Mouse (Mus musculus) heart, postnatal 10 days (tissue): ENCODE results near the gene Gm12117. TPM values are rescaled to one million over a fixed set of nuclear protein-coding genes. Genes with fewer than 3 reads are reported as not detected.

Source experiments
- DNase-seq, 2 experiments: peaks; one replicate each; pipeline ENCODE4 v3.0.0; 2021
- intact Hi-C: fragments of 180-260 bp; cut with DNase I; formaldehyde crosslinking; loops from one replicate; pipeline ENCODE4 v1.15.1; 2025
- total RNA-seq, 2 experiments: library from RNA; stranded (reverse); gene quantifications; 2 replicates each; pipeline ENCODE4 v1.2.3; 2021

The Gm12117 gene
- total RNA-seq = not detected

DNA sequence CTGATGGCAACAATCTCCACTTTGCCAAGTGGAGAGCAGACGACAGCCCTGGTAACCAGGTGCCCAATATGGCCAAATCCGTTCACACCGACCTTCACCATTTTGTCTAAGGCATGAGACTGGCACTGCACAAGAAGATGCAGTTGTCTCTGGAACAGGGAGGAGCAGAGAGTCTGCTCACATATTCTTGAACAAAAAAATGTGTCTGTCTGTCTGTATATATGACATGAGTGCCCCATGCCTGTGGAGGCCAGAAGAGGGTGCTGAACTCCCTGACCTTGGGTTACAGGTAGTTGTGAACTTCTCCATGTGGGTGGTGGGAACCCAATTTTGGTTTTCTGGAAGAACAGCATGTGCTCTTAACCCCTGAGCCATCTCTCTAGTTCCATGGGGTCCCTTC lies at the start of gene Gm12117:
Gene Gm12117 (minus strand): TSS at position 101 of the 400 bp plus-strand sequence.
- intact Hi-C loops = no loop called here
- no peak for DNase-seq

DNA sequence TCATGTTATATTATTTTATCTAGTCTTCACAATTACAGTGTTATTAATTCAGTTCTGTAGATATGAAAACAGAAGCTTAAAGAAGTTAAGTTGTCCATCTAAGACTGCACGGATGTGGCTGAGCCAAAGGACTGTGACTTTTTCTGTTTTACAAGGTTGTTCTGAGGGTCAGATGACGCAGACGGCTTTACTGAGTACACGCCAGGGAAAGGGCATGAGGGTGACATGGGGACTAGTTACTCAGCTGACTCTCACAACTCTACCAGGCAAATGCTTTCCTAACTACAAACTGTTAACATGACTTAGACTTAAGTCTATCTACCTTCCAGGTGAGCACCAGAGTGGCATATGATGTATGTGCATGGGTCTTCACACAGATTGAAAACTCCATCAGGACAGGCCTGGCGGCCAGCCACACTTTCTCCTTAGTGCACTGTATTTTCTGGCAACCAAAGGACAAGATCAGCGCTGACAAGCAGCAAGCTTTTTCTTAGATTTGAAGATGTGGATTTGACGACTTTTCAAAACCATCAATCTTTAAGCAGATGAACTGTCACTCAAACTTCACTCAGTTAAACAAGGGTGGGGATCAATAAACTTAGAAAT lies 42.6 kb upstream of the Gm12117 start:
- no peak for DNase-seq
- intact Hi-C loops = no loop called here

DNA sequence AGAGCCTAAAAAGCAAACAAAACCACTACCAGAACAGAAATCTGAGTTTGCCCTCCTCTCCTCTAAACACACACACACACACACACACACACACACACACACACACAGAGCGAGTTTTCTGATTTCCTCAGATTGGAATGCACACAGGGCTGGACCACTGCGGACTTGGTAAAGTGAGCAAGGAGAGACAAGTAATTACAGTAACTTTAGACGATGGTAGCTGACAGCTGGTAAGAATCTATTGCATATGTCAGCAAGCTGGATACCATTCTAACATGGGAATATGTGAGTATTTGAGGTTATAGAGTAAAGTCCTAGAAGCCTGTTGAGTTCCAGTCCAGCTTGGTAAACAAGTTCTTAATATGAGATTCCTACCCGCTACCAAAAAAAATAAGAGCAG lies 33.0 kb upstream of the Gm12117 start:
- intact Hi-C loops = no loop called here
- no peak for DNase-seq

DNA sequence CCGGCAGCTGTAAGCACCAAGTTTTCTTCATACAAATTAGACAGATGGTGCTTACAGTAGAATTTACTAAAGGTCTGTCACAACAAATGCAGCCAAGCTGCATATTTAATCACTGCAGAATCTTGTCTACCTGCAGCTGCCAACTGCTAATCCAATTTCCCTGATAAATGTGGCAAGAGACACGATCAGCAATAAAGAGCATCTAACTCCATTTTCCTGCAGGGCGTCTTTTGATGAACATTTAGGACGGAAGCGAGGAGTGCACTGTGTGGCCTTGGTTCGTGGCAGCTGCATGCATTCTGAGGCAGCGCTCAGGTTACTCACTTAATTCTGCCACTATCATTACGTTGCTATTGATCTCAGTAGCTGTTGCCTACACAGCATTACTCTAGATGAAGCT lies 24.3 kb upstream of the Gm12117 start:
- intact Hi-C loops = no loop called here
- no peak for DNase-seq

DNA sequence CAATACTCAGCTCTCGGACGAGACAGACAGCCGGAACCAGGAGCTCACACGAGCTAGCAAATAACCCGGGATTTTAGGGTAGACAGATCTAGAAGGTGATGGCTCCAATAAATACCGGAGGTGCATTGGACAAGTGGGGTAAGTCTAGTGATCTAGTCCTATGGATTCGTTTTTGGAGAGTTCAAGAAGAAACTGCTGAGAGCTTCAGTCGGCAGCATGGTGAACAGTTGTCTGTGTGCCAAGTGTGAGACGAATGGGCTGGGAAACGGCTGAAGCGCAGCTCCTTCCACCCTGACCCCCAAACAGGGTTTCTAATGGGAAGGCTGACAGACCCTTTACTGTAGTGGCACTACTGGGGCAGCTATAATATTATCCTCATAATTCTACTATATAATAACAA lies 22.8 kb upstream of the Gm12117 start:
- intact Hi-C loops = no loop called here
- DNase-seq = no peak

DNA sequence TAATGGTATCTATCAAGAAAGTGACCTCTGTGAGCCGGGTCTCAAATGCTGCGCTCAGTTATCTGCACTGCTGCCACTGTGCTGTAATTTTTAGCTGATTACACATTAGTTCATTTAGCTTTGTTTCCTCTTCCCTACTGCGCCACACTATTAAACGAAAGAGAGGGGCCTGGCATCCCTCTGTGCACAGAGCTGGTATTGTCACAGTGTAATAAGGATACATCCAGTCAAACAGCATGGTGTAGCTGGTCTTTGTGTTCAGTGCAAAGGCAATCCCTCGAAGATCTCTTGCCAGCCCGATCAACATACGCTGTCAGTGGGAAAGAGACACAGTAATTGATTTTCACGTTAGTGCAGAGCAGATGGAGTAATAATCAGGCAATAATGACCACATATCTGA lies 20.6 kb upstream of the Gm12117 start:
- intact Hi-C loops = no loop called here
- no peak for DNase-seq

DNA sequence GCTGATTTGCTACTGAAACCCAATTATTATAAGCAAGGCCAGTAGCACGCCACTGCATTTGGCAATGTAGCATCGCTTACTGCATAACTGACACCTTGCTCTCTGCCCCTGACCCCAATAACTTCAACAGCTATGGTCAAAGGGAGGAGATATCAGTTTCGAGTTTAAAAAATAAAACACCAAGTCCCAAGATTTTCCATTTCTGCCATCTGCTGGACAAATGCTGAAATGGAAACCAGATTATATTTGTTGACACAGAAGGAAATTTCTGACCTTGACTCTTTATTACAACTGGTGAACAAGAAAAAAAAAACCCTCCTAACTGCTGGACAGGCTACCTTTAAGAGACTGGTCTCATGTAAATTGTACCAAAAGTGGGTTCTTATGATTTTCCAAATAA lies 18.9 kb upstream of the Gm12117 start:
- peak; percentile 22 to 46 for DNase-seq
- intact Hi-C loops = loop anchor here (1.0 to 2.0 kb wide), 2 partner anchors 119 to 319 kb away; no protein-coding TSS in a partner anchor

DNA sequence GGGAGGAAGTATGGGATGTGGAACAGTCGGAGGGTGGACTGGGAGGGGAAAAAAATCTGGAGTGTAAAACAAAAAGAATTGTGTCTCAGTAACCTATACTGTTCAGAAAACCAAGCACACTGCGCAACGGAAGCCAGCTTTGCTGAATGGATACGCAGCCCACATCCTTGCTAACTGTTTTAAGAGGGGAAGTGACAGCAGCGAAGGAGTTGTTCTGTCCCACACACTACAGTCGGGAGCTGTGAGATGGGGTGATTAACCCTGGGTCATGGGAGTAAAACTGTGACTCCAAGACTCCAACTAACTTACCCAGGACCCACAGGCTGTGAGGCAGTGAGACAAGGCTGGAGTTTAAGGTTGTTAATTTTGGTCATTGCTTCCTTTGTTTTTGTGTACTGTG lies 17.5 kb upstream of the Gm12117 start:
- intact Hi-C loops = loop anchor here (2.0 kb wide), 1 partner anchor 321 kb away; no protein-coding TSS in a partner anchor
- no peak for DNase-seq

DNA sequence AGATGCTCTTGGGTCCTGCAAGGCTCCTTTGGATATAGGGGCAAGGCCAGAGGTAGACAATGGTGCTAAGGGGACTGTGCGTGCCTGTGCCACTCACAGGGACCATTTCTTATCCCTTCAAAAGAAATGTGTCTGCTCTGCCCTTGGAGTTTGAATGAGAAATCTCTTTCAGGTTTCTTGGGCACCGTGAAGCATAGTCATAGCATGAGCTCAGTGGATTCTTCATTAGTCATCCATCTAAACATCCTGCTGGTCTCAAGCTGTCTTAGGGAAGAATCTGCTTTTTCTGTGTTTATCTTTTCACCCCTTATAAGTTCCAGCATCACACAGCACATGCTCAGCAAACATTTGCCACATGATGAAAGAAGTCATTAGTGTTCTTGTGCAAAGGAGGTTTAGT lies 2.0 kb upstream of the Gm12117 start:
- DNase-seq = no peak
- intact Hi-C loops = no loop called here

DNA sequence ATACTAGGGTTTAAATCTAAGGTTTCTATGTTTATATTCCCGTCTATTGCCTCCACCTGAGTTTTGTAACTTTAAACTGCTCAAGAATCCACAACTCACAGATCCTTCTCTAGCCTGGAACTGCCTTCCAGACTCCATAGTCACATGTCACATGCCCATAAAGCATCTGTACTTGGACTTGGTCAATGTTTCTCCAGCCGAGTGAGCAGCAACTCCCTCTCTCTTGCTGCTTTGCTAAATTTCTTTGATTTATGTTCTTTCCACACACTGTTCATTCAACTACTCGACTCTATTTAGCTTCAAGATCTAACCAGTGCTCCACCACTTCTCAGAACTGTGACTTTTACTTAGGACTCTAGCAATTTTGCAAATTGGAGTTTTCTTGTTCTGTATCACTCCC lies 1.7 kb downstream of the Gm12117 start:
- no peak for DNase-seq
- intact Hi-C loops = no loop called here

DNA sequence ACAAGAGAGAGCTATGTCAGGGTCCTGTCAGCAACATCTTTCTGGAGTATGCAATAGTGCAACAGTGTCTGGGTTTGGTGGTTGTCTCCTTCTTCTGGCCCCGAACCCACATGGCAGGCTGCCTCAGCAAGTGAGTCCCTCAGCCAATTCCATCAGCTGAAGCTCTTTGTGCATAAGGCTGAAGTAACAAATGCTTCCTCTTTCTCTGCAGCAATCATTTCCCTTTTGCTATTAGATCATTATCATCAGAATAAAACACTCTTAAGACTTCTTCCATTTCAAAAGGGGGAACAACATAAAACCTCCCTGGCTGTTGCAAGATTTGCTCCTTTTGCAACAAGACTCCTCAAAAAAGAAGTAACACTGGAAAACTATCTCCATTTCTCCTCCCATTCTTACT lies 2.2 kb downstream of the Gm12117 start:
- DNase-seq = peak in 1 of 2 experiments; percentile 2
- intact Hi-C loops = no loop called here

DNA sequence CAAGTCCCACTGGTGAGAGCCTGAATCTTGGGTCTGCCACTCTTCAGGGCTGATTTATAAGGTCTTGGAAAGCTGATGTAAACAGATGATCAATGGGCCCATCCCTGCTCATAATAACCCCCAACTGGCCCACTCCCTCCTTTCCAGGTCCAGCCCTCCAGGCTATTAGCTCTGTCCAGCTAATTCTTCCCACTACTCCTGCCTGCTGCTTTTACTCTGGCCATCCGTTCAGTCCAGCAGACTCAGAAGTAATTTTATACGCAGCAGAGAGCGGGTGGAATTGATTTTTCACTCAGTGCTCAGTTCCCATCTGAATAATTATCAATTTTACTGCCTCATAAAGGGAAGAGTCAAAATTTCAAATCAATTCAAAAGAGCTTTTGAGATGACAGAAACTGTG lies 36.2 kb downstream of the Gm12117 start:
- intact Hi-C loops = no loop called here
- no peak for DNase-seq

DNA sequence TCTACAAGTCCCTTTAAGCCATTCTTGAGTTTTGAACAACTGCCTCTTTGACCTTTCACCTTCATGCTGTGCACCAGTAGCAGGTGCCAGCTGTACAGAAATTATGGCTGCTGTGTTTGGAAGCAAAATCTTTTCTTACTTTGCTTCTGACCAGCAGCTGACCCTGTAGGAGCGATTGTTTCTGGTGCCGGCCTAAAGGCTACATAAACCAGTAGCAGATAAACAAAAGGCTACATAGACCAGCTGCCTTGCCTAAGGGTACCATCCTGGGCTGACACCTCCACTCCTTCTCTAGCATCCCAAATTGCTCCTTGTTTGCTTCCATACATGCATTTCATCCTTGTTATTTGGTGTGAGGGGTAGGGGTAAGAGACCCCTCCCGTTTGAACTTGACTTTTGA lies 42.4 kb downstream of the Gm12117 start:
- DNase-seq = no peak
- intact Hi-C loops = no loop called here

DNA sequence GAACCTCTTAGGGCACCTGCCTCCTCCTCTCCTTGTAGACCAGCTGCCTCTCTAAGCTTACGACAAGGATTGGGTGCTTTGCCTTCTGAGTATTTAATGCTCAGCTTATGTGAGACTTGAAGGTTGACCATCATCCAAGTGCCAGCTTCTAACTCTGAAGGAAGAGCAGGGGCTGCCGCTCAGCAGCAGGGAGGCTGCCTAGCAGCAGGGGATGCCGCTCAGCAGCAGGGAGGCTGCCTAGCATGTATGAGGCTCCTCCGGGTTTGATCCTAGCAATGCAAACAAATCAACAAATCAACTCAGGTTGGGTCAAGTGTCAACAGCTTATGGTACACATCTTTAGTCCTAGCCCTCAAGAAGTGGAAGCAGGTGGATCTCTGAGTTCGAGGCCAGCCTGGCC lies 44.5 kb downstream of the Gm12117 start:
- intact Hi-C loops = no loop called here
- DNase-seq = no peak

DNA sequence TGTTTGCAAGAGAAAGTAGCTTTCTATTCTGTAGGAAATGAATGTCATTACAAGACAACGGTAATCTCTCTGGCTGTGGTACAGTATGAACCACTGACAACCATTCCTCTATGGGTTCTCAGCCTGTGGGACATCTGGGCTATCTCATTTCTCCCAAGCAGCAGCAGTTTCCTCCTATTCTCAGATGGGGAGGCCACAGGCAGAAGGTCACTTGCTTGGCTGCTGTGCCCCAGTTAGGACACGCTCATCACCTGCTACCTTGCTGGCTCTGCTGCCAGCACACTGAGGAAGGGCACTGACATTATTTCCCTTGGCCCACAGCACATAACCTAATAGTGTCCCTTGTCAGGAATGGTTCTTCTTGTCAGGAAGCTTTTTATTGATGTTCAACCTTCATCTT lies 48.4 kb downstream of the Gm12117 start:
- DNase-seq = no peak
- intact Hi-C loops = no loop called here

DNA sequence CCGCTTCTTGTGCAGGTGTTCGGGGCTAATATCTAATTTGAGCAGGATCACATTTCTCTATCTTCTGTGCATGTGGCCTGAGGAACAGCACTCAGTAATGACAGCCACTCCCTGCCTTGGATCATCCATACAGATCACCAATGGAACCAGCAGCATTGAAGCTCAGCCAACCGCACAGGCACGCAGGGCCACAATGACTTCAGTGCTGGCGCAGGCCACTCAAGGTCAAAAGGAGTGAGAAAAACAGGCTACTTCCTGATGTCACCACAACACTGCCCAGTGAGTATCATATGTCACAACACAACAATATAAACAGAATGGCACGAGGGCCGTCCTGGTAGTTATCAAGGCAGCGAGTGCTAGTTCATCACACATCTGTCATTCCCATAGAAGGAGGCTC lies 50.0 kb downstream of the Gm12117 start:
- DNase-seq = no peak
- intact Hi-C loops = no loop called here

Other genes starting within 250 kb of the Gm12117 start
- 1 to 10 TPM; 6.1 to 7.3 TPM for gene Fgf18, start 129.3 kb downstream of the Gm12117 start, total RNA-seq
- gene Npm1, start 113.5 kb downstream of the Gm12117 start, total RNA-seq = 100 to 1,000 TPM; 202 to 225 TPM
- gene Tlx3, start 73.1 kb downstream of the Gm12117 start, total RNA-seq = not detected
- 1 to 10 TPM; 3.4 to 4.0 TPM for gene Ranbp17, start 237.0 kb upstream of the Gm12117 start, total RNA-seq